Mouse (Mus musculus): Measurements from ENCODE around the gene Commd9.

Gene Commd9

DNA sequence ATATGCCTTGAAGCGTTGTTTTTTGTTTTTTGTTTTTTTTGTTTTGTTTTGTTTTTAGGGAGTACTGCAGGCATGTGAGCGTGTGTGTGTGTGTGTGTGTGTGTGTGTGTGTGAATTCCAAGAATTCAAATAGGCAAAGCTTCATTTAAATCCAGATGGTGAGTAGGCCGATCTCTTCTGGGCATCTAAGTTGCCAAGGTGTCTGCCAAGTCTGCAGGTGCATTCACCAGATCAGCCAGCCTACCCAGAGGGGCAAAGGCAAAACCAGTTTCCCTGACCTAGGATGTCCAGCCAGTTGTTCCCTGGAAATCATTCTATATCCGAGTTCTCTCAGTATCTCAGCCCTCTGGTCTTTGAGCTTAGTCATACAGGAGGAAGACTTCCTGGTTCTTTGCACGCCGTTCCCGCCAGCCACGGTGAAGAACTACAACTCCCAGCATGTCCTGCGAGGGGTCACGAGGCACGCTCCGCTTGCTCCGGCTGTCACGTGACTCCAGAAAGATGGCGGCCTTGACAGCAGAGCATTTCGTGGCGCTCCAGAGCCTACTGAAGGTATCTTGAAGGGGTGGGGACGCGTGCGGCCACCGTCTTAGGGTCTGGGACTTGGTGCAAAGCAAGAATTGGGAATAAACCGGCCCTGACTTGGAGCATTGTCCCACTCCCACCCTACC lies at the start of gene Commd9:
Commd9 (plus strand) TSS at position 480 of the 671 bp plus-strand sequence.
- DNase-seq (ENCODE audit: low read depth, low spot score), result peak; percentile 94

DNA sequence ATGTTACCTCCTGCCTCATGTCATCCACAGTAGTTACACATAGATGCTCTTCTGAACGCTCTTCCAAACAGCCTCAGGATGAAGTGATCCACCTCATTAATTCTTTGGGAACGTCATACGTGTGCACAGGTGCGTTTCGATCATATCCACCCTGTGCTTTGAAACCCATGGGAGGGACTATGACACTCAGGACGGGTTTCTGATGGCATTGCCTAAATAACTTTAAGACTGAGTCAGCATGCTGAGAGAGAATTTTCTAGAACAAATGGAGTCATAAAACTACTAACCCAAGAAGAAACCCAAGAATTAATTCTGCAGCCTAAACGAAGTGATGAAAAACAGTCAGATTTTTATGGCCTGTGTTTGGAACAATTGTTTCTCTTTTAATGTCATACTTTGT lies 43.3 kb upstream of the Commd9 start:
- DNase-seq (ENCODE audit: low read depth, low spot score), result no peak

DNA sequence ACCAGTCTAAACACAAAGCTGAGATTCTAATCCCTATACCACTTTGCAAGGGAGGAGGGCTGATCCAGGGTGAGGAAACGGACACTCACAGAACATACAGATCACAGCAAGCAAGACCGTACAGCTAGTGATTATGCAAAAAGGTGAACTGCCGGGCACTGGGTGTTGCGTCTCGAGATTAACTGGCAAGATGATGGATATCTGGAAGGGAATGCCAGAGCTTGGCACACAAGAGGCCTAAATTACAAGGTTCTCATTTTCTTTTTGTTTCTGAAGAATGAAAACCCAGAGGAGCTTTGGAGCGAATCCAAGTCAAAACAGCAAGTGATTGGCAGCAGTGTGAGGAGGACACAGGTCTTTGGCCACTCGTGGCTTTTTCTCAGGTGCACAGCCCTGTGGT lies 31.3 kb upstream of the Commd9 start:
- no peak for DNase-seq (ENCODE audit: low read depth, low spot score)

DNA sequence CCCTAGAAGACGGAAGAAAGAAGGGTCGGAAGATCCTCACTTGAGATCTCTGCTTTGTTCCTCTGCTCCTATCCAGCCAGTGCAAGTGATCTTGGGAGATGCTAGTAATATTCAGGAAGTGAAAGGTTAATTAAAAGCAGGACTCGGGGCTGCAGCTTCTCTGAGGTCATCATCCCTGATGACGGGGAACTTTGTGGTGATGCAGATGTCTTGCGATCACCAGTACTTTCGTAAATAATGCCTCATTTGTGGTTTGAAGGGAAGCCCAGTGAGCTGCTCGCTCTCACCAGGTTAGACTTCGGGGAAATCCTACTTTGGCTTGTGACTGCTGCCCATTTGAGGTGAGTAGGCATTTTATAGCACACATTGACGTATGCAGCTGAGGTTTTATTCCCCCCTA lies 29.9 kb upstream of the Commd9 start:
- no peak for DNase-seq (ENCODE audit: low read depth, low spot score)

DNA sequence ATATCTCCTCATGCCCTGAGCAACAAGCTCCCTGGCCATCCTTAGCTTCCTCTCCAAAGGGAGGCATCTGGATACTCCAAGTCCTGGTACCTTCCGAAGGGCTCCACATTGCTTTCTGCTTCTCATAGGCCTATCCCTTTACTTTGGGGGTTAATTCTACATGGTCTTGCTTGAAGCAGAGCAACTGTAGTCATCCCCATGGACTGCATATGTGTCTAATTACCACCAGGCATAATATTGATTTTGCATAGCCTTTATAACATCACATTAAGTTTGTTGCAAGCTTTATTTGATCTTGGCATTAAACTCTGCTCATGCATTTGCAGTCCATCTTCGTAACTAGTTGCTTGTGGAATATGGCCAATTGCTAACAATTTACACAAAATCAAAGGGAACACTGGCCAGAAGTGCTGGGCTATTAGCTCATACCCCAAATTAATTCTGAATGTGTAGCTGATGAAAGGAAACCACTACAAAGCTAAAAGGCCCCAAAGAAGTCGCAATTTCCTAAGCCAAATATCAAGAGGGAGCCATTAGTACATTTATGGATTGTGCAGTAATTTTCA lies 25.0 kb upstream of the Commd9 start:
- DNase-seq (ENCODE audit: low read depth, low spot score), result no peak

DNA sequence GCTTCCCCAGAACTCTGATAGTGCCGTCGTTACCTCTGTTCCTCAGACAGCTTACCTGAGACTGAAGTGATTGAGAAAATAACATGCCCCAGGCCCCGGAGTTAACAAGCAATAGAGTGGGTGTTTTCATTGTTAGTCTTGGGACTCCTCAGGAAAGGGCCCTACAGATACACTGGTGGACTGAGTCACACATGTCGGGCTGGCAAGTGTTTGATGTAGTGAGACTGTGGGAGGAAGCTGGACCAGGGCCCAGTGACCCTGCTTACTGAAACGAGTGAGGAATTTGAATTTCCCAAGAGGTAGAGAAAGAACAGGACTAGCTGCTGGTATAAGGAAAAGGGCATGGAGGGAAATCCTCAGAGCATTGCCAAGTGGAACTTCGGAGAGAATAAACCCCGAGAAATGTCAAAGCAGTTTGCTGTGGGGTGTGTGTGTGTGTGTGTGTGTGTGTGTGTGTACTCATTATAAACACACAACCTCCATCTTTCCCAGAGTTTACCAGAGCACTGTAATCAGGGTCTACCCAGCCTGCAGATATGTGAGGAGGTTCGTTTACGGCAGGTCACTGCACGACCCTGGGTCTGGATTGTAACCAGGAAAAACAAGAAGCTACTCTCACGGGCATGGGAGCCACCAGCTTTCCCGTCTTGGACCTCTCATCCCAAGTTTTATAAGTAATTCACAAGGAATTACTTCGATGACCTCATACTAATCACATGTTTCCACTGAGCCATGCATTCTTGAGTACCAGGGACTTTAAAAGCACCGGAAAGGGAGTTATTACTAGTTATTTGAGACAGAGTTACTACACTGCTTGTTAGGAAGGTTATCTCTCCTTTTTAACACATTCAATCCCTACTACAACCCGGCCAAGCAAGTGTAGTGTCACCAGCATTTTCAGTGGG lies 23.6 kb upstream of the Commd9 start:
- DNase-seq (ENCODE audit: low read depth, low spot score), result no peak

DNA sequence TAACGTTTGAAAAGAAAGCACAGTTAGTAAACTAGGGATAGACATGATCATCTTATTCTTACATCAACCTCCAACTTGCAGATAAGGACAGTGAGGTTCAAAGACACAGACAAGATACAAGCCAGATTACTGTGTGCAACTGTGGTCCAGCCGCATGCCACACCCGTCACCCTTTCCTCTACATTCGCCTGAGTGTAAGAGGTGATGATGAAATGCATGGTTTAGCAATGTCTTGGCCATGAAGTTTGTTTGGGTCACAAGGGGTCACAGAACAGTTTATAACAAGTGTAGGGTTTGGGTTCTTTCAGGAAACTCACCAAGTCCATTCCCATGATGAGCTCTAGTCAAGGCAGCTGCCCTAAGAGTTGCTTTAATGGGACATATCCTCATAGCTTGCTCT lies 17.4 kb upstream of the Commd9 start:
- no peak for DNase-seq (ENCODE audit: low read depth, low spot score)

DNA sequence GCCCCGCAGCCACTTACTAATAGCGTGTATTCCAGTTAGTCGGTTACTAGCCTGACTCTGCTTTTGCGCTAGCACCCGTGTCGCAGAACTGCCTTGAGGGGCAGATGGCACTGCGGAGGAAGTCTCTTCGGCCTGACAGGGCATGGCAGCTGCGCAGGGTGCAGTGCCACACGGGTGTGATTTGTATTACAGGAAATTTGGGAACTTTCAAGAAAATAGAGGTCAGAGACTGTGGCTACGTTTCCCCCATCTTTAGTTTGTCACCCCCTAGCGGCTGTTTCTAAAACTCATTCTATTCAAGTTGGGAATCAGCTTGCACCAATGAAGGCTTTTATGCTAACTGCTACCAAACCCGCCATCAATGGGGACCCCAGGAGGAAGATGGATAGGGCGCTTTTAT lies 14.9 kb upstream of the Commd9 start:
- peak; percentile 69 for DNase-seq (ENCODE audit: low read depth, low spot score)

DNA sequence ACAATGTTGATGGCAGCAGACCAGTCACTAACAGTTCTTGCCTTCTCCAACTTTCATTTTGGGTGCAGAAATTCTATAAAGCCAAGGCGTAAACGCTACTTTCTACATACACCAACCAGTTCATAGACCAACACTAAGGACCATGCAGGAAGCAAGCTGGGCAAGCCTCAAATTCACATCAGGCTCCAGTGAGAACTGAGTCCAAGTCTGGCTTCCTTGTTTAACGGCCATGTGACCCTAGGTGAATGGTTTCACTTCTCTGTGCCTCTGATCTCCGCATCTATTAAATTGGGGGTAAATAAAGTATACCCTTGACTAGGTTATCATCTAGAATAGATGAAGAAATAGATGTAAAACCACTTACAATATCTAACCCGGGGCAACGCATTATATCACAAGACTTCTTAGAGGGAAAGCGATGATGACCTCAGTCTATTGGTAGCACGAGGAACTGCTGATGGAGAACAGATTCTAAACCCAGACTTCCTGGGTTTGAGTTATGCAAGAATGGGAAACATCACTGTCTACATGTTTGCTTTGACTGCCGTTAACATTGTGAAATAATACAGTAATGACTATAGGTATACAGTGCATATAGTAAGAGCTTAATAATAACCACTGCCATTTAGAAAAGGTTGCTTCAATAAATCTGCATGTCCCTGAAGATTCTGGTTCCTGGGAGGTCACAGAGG lies 4.4 kb upstream of the Commd9 start:
- DNase-seq (ENCODE audit: low read depth, low spot score), result no peak

DNA sequence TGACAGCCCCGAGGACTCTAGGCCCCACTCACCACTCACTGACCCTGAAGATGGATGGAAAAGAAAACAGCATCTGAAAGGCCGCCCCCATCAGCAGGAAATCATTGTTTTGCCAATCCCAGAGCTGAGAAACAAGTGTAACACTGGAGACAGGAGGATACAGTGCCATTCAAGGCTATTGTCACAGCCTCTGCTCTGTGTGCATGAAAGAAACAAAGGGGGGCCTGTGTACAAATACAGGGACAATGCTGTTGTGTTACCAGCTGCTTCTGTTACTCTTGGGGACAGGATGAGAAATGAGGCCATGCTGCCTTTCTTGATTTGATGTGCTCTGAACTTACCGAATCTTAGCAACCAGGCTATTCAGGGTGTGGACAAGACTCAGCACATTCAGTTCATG lies 3.0 kb upstream of the Commd9 start, which contains the start of gene Prr5l:
Prr5l (minus strand) TSS at position 30 of the 400 bp plus-strand sequence.
- no peak for DNase-seq (ENCODE audit: low read depth, low spot score)

DNA sequence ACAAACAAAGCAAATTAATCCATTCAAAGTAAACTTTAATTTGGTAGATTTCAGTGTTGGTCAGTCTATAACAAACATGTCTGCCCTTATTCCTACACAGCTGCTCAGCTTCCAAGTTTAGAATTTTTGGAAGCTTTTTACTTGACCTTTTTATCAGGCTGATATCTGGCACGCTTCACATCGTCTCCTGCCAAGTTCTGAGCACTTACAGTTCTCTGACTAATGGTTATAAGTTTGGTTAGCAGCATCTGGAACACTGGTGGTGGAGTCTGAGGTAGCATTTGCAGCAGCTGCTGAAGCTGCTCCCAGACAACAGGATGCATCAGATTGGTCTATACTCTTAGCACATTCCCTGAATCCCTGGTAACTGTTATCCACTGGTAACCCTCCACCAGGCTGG lies 1.8 kb upstream of the Commd9 start:
- DNase-seq (ENCODE audit: low read depth, low spot score), result no peak

DNA sequence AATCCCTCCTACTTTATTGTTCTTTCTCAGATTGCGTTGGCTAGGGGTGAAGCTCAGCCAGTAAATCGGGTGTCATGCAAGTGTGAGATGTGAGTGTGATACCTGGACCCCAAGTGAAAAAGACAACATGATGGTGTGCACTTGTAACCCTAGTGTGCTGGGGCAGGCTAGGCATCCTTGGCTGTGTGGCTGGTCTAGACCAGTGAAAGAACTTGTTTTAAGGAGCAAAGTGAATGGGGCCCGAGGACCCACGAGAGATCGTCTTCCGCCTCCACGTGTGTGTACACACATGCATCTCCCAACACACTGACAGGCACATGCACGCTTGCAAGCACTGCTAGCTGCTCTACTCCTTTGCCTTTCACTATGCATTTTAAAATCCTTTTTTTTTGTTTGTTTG lies 2.8 kb downstream of the Commd9 start:
- DNase-seq (ENCODE audit: low read depth, low spot score), result no peak

DNA sequence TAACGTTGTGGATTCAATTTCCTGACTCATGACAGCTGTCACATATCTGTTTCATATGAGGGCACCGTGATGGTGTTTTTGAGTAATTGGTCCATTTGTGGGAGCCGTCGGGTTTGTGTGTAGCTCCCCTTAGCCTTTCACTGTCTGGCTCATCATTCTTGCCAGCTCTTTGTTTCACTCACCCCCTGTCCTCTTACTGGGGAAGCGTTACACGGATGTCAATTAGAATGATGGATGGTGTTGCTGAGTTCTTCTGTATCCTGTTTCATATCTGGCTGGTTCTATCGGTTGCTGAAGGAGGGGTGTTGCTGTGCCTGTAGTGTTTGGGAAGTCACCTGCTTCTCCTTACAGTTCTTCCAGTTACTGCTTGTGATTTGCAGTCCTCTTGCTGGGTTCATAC lies 5.1 kb downstream of the Commd9 start:
- no peak for DNase-seq (ENCODE audit: low read depth, low spot score)

DNA sequence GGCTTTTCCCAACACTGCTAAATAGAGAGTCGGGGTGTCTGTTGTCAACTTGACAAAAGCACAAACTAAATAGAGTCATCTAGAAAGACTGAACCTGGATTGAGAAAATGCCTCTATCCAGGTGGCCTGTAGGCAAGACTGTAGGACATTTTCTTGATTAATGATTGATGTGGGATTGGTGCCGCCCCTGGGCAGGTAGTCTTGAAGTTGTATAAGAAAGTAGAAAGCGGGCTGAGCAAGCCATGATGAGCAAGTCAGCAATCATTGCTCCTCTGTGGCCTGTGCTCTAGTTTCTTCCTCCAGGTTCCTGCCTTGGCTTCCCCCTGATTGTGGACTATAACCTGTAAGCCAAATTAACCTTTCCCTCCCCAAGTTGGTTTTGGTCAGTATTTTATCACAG lies 8.1 kb downstream of the Commd9 start:
- DNase-seq (ENCODE audit: low read depth, low spot score), result no peak

DNA sequence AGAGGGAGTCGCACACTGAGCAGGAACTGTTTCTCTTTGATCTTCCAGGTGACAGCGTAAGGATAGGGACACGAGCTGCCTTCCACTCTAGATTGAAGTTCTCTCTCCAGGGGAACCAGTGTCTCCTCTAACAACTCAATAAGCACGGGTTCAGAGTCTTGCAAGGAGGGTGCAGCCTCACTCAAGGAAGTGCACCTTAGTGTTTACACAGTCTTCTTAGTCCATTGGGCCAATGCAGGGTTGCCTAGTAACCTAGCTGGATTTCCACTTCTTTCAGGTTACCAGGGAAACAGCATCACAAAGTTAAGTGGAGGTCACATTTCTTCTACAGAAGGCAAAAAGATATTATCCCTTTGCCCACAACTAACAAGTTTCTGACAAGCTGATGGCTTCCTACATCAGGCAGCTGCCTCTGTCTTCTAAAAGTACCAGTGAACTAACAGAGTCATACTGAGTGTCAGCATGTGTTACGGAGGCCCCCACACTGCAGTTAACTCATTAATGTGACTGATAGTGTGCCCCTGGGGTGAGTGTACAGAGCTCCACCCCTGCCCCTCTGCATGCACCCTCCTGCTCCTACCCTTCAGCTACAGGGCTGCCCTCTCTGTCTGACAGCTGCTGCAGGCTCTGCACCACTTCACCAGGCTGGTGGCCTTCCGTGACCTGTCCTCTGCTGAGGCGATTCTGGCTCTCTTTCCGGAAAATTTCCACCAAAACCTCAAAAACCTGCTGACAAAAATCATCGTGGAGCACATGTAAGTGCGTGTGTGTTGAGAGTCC lies 10.6 kb downstream of the Commd9 start:
- DNase-seq (ENCODE audit: low read depth, low spot score), result peak; percentile 25

DNA sequence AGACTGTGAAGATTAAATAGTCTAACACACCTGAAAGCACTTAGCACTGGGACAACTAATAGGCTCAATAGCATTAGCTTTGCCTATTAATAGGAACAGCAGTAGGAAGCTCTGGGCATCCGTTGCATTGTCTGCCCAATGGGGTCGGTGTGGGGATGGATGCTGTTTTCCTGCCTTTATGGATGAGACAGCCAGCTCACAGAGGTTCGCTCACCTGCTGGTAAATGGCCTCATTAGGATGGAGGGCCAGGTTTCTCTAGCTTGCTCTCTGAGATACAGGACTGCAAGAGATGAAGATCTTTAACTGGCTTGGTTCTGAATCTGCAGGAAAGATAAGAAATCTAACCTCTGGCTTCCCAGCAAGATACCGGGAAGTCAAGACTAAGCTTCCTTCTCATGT lies 16.1 kb downstream of the Commd9 start:
- DNase-seq (ENCODE audit: low read depth, low spot score), result no peak

DNA sequence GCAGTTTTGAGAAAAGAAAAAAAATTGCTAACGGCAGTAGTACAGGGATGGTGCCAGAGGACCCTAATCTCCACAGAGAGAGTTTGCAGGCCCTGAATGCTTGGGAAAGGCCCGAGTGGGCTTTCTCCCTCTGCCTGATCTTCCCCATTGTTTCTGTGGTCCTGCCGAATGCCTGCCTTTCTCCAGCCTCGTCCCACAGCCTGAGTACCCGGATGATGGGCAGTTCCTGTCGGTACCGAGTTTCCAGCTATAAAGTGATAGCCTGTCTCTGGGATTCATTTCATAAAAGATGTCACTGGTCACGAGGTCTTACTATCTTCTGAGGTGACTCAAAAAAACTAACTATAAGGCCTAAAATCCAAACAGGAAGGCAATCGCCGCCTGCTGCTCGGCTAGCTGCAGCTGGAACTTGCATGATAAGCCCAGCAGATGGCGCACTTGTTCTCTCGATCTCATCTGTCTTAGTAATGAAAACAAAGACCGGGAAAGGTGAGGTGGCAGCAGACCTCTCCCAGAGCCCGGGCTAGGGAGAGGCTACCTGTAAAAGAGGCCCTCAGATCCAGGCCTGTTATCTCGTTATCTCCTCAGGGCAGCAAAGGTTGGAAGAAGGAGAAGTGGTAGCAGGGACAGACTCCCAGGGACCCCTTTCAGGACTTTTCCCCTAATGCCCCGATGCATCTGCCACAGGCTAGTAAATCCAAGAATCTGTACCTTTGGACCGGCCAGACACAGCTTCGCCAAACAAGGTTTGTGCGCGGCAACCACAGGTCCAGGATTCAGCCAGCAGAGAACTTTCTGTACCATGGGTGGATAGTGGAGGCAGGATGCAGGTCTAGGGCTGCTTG lies 19.7 kb downstream of the Commd9 start:
- DNase-seq (ENCODE audit: low read depth, low spot score), result peak; percentile 87

DNA sequence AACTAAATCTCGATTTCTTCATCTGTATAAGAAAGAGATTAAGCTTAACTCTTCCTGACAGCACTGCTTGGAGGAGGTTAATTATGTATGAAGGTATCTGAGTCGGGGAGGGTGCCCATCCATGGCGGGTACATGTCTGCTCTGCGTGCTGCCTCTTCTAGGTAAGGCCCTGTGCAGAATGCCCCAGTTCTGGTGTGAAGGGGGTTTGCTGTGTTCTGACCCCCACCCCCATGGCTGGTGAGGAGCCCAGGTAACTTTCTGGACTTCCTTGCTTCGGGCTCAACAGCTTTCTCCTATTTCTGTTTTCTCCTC lies 20.3 kb downstream of the Commd9 start:
- no peak for DNase-seq (ENCODE audit: low read depth, low spot score)

DNA sequence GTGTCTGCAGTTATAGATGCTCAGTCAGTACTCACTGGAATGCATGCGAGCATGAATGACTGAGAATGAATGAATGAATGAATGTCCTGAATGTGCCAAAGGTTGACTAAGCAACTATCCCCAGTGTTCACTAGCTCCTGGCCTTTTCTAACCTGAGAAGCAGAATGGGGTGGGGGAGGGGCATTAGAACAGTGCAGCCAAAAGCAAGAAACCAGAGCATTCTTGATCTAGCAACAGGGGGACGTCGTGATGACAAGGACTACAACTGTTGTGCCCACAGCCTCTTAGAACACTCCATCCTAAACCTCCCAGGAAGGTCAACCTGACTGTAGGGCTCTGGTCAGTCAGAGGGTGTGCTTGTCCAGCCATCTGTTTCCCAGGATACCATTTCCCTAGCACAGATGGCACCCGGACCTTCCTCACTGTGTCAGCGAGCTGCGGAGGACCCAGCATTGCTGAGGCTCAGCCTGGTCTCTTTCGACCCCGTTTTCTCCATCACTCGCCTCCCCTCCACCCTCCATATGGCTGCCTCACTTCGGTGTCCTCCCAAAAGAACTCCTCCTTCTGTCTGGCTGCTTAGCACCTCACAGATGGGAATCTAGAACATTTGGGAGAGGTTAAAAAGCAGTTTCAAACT lies 21.5 kb downstream of the Commd9 start:
- DNase-seq (ENCODE audit: low read depth, low spot score), result no peak

DNA sequence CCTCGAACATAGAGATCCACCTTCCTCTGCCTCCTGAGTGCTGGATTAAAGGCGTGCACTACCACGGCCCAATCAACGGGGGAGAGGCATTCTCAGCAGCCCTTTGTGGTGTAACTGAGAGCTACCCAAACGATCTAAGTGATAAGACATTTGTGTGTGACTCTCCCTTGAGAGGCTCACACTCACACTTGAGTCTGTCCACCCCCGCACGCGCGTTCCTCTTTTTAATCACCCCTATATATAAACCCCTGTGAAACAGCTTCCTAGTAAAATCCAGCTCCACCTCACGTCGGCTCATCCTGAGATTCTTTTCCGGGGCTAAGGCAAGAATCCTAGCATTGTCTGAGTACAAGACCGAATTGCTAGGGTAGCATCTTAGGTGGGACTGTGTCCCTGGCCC lies 22.7 kb downstream of the Commd9 start:
- no peak for DNase-seq (ENCODE audit: low read depth, low spot score)
